8 mouse cellular contexts compared by ENCODE assay signal in the genomic region with DNA sequence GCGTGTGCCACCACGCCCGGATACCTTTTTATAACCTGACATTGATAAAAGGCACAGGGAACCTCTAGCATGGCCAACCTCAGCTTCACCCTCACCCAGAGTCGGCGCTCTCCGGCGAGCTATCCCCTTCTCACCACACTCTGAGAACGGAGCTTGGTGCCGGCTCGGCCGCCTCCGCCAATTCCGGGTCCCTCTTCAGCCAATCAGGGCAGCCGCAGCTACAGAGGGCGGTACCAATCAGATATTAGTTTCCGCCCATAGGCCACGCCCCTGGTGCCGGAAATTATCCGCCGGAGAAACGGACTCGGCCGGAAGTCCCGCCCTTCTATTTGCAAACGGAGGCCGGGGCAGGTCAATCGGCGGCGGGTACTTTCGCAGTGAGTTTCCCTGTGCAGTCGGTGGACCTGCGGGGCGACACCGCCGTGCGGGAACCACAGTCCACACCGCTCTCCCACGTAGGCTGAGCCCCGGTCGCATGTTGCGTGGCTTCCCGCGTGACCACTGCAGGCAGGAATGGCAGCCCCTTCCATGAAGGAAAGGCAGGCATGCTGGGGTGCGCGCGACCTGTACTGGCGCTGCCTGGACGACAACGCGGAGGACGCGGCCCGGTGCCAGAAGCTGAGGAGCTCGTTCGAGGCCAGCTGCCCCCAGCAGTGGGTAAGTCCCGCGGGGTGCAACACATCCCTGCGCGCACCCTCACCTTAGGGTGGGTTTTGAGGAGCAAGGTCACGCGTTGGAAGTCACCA. TPM values are rescaled to one million over a fixed set of nuclear protein-coding genes. Genes with fewer than 3 reads are reported as not detected.
DNase-seq lines count a peak whose midpoint lies in the region; ATAC-seq lines count a peak whose summit lies in the region.

A gene (plus strand): TSS at position 342 of the 746 bp plus-strand sequence.

- H3K9me3 ChIP-seq in hindbrain, embryonic 11.5 days (ENCODE audit: control insufficient read depth, low read length) = no peaks in the 10 kb centered on the region

- no peaks in the 10 kb centered on the region for H3K4me1 ChIP-seq in hindbrain, embryonic 11.5 days (replicated peaks; ENCODE audit: control insufficient read depth, insufficient read depth, low read length)

- peaks cover 5% of the 10 kb centered on the region; the same call in 1 of the 2 replicates for H3K36me3 ChIP-seq in hindbrain, embryonic 11.5 days (ENCODE audit: control insufficient read depth, insufficient read depth, low read length)

- H3K9ac ChIP-seq in hindbrain, embryonic 11.5 days (ENCODE audit: low read depth, low read length) = peak within 1 kb of the TSS; percentile 73

- peak within 1 kb of the TSS; percentile 17; the same call in 1 of the 2 replicates for H3K27ac ChIP-seq in hindbrain, embryonic 11.5 days (ENCODE audit: low read depth, low read length)

- peak; percentile 99 for ATAC-seq in hindbrain, embryonic 11.5 days (ENCODE audit: low FRiP score)

- H3K4me3 ChIP-seq in hindbrain, embryonic 11.5 days (ENCODE audit: low read depth, low read length) = peak within 1 kb of the TSS; percentile 74

- WGBS in hindbrain, embryonic 11.5 days = under 1% methylated on average over 59 of the region's 61 CpGs

- H3K4me2 ChIP-seq in hindbrain, embryonic 11.5 days (replicated peaks; ENCODE audit: low read depth, low read length) = peak within 1 kb of the TSS; percentile 72

- H3K27me3 ChIP-seq in hindbrain, embryonic 11.5 days (ENCODE audit: control insufficient read depth, insufficient read depth, low read length) = no peaks in the 10 kb centered on the region

- DNase-seq in Muller cell, postnatal 12 days (ENCODE audit: inconsistent ontology term) = peak; percentile 96
- DNase-seq in cerebellum, adult 9-11 months = peak; percentile 98
- peak; percentile 94 to 99 for DNase-seq in frontal cortex, adult 2 months (ENCODE audit: extremely low spot score in 1 of 2, low spot score in 1 of 2)
- peak; percentile 99 for DNase-seq in hindbrain, embryonic 11.5 days (ENCODE audit: low spot score)
- DNase-seq in layer of hippocampus, postnatal 10 days (ENCODE audit: low spot score in 2 of 2) = peak; percentile 98
- DNase-seq in lung, postnatal 10 days = peak; percentile 99
- DNase-seq in ovary, postnatal 36 days (ENCODE audit: low spot score) = peak; percentile 97
- DNase-seq in thymus, postnatal 25 days = peak; percentile 98

RNA-seq across cellular contexts. Expression of the gene that starts here (rescaled TPM):
- 51.1 and 52.8 TPM in 2 replicates for polyA plus RNA-seq in frontal cortex, adult 2 months (2012; rRNA removed)
- polyA plus RNA-seq in hindbrain, embryonic 11.5 days (2014; fragmentation: Nextera tagmentation; extraction: Ambion mirVana) = 46.8 and 50.7 TPM in 2 replicates
- total RNA-seq in layer of hippocampus, postnatal 10 days (2021) = 10 to 100 TPM; 25.6 to 28.1 TPM

Comparison
In these comparisons a context has a peak if more than half of its experiments do, and no peak if none do; other contexts are left out.
1. Peak in every context shown above with its lines: DNase-seq, ATAC-seq, H3K4me3 ChIP-seq and H3K27ac ChIP-seq.